Mouse (Mus musculus) spleen, adult 2 months (tissue): Measurements from ENCODE around the gene Ccdc6.

Experiments used
- CTCF ChIP-seq: fragments of 200-500 bp; IDR thresholded peaks from 2 replicates; pipeline ENCODE4 v1.5.1; 2011; ENCODE audit warnings: mild to moderate bottlenecking, inconsistent platforms; ENCODE audit not compliant: insufficient read depth, insufficient read length, insufficient replicate concordance; ENCODE audit errors: extremely low read depth
- POLR2A ChIP-seq: fragments of 200-500 bp; IDR thresholded peaks from 2 replicates; pipeline ENCODE4 v1.6.1; 2011; ENCODE audit warnings: low read depth, low read length, inconsistent platforms

DNA sequence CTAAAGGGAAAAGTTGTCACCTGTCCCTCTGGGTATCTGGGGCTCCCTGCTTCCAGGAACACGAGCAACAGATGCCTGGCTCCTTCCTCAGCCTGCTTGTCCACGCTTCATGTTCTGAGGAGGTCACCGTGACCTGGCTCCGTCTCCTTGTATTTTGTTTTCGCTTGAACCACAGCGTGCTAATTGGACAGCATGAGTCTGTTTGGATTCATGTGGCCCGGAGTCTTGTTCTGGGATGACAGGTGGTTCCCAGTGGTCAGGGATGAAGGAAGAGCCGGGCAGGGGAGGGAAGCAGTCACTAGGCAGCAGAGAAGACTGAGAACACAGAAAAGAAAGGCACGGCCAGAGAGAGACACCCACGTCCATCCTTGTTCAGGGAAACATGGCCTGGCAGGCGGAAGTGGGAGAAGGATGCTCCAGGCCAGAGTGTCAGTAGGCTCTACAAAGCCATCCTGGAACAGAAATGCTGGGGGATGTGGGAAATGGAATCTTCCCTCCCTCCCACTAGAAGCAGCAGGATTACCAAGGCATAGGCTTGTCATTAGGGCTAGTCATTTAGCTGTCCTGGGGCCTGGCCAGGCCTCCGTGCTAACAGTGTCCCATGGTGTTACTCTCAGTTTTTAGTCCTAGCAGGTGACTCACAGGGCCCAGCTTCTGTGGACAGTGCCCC, 62.9 kb downstream of the Ccdc6 start:
- TF ChIP-seq POLR2A (no peak), CTCF (no peak)
